Mouse (Mus musculus) urinary bladder, postnatal 10 days (tissue): Measurements from ENCODE around the gene Olfr1228.

ENCODE experiments used
- DNase-seq: peaks from one replicate; pipeline ENCODE4 v3.0.0; 2022; ENCODE audit warnings: low spot score

Olfr1228 gene

GRCm38 (mm10) chr2:89253962-89254361 lies at the start of gene Olfr1228:
Gene Olfr1228, minus strand, starts transcription at chr2:89254062.
- no peak for DNase-seq

GRCm38 (mm10) chr2:89297168-89297567 lies 43.3 kb upstream of the Olfr1228 start, which contains the start of gene Olfr1230:
Gene Olfr1230, minus strand, starts transcription at chr2:89297268.
- no peak for DNase-seq

- DNase-seq = no peak
These were observed 34.1 kb upstream of the Olfr1228 start, which contains the start of gene Olfr1229 for GRCm38 (mm10) chr2:89287914-89288313. Gene Olfr1229, minus strand, starts transcription at chr2:89288014.

- no peak for DNase-seq
These were observed 53.9 kb downstream of the Olfr1228 start, which contains the start of gene Olfr1226 for GRCm38 (mm10) chr2:89199948-89200347. Gene Olfr1226, minus strand, starts transcription at chr2:89200048.
